Mouse (Mus musculus): ENCODE measurements at regions not wholly inside any gene's neighbourhood (a gene's known extent, or its start where the extent isn't known, plus 50 kb on each side); places are given as distances from the start of the nearest gene placed in this dataset.

DNA sequence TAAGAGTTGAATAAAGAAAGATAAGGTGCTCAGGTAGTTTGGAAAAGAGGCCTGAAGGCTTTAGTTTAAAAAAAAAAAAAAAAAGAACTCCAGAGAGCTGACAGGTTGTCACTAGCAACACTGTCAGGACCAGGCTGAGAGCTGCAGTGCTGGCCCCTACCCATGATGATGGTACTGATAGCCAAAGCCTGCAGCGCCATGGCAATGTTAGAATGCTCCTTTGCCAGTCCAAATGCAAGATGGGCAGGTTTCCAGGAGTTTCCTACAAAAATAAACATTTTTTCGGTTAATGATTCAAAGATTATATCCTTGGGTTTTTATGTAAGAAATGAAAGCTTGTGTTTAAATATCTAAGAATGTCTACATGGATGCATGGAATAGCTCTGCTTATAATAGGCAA is 441.9 kb downstream of the Triml1 start:
- DNase-seq: peak; percentile 14

DNA sequence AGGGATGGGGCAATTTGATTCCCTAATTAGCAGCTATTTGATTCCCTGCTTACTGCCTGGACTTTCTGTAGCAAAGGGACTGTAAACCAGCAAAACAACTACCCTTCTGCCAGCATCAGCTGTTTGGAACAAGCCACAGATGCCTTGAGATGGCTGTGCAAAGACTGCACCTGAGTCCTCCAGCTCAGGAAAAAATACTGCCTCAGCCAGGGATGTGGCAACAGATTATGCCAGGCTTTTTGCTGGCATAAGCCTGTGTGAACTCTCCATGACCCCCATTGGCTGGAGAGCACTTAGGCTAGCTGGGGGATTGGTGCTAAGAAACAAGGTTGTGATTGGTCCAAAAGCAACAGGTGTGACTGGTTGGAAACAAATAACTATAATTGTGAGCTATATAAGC is 442.9 kb downstream of the Triml1 start:
- DNase-seq: no peak
